Mouse (Mus musculus) cerebellum, postnatal 14 days (tissue): ENCODE data around the gene Phospho1.

Source experiments
- DNase-seq, 2 experiments: peaks; one replicate each; pipeline ENCODE4 v3.0.0; 2021; ENCODE audit warnings: mixed read lengths in 2 of 2

Gene Phospho1

DNA sequence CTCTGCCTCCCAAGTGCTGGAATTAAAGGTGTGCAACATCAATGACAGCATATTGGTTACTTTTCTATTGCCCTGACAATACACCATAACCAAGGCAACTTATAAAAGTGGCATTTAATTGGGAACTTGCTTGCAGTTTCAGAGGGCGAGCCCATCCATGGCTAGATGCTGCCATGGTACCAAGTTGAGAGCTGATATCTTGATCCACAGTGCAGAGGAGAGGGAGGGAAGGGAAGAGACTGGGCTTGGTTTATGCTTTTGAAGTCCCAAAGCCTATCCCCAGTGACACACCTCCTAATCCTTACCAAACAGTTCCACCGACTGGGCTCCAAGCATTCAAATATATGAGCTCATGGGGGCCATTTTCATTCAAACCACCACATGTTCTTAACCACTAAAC is 10.2 kb upstream of the Phospho1 start:
- no peak for DNase-seq

GRCm38 (mm10) chr11:95814857-95815256 is 9.4 kb upstream of the Phospho1 start:
- no peak for DNase-seq

DNA sequence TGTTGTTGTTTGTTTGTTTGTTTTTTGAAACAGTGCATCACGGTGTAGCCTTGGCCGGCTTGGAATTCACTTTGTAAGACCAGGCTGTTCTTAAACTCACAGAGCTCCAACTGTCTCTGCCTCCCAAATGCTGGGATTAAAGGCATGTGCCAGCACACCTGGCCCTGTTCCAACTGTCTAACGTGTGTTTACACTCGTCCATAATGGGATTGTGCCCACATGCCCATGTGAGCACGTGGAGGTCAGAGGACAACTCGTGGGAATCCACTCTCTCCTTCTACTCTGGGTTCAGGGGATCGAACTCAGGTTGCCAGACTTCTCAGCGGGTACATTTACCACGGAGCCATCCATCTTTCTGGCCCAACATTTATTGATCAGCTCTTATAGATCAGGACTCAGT is 8.9 kb upstream of the Phospho1 start:
- DNase-seq: no peak

DNA sequence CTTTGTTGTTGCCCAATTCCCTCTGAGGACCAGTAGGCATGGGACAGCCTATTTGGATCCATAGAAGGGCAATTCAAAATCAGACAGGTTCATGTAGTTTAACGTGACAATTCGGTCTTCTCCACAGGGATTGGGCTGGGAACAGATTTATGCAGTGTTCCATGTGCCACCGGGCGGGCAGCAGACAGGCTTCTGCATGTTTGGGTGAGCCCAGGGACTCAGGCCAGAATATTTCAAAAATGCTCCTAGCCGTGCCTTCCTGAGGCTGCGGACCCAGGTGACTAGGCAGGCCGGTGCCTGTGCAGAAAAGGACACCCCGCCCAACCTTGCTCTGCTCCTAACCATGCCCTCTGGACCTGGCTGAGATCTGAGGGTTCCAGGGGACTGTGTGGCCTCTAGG is 5.2 kb upstream of the Phospho1 start:
- no peak for DNase-seq

DNA sequence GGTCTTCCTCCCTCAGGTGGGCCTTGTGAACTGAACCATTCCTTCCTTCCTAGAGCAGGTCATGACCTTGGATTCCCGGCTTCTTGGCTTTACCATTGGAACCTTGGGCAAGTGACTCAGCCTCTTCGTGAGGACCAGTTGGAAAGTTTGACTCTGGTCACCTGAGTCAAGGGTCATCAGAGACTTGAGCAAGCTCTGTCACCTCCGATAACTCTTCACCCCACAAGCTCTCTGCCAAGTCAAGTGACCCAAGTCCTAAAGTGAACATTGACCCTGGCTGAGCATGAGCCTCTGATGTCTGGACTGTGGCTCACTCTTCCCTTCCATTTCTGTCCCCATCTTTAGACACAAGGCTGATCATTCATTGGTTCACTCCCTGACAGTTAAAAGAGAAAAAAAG is 2.8 kb upstream of the Phospho1 start:
- no peak for DNase-seq

- no peak for DNase-seq
These were observed 1.9 kb upstream of the Phospho1 start for GRCm38 (mm10) chr11:95822437-95822836.

DNA sequence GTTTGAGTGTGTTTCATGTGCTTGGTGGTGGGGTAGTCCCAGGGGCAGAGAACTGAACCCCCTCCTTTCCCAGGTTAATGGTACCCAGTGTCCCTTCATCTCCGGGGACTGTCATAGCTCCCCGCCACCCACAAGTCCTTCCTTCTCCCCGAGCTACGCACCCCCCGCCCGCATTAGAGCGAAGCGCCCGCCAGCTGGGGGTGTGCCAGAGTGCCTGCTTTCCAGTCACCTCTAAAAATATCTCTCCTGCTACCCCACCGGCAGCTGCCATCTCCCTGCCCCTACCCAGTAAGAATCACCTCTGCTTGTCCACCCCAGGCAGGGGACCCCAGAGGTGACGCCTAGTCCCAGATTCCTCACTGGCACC is 561 bp downstream of the Phospho1 start:
- DNase-seq: peak; percentile 79 to 88

- DNase-seq: no peak
These were observed 1.3 kb downstream of the Phospho1 start for GRCm38 (mm10) chr11:95825625-95826024.

- no peak for DNase-seq
These were observed 2.2 kb downstream of the Phospho1 start for GRCm38 (mm10) chr11:95826317-95827167.

GRCm38 (mm10) chr11:95827168-95827447 is 2.8 kb downstream of the Phospho1 start:
- DNase-seq: no peak

DNA sequence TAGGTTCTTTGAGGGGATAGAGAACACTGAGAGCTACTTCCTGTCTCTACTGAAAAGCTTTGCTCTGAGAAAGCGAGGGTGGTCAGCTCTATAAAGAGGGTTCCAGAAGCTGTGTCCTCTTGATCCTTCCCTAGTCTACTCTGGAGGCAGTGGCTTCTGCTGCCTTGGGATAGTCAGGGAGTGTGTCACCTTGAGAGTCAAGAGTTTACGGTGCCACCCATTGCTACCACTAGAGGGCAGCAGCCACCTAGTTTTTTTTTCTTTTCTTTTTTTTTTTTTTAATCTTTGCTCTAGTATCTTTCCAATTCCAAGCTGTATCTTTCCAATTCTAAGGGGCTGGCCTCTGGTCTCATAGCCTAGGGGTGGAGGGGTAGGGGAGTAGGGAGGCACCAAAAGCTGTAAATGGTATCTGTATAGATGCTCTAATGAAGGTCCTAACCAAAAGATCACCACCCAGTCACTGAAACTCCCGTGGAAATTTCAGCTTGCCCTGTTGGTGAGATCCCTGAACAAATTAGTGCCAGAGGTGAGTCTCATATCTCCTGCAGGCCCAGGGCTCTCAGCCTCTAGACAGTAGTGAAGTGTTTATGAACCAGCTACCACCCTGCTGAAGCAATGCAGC is 3.3 kb downstream of the Phospho1 start:
- DNase-seq: peak; percentile 85 to 89

DNA sequence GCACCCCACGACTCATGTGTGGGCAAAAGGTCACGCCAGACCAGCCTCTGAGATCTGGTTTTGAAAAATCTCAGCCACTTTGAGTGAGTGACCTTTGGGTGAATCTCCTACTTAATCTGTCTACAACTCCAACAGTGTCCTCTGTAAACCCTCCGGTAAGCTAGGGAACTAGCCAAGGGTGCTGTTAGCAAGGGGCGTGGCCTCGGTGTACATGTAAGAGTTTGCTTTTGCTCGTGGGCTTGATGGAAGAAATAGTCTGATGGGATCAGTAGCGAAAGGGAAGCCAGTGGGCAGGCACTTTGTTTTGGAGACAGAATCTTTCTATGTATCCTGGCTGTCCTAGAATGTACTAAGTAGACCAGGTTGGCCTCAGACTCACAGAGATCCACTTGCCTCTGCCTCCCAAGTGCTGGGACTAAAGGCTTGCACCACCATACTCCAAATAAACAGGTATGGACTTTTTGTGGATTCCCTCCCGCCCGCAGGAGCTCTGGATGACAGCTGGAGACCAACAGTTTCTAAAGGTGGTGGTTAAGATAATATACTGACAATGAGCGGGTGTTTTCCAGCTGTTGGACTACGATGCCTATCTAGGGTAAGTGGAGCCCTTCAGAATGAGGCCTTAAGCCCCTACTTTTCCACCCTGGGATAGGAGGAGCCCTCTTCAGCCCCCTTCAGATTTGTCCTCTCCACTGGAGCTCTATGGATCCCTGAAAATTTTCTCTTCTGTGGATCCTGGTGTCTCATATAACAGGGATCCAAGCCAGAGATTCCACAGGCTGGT is 4.1 kb downstream of the Phospho1 start:
- DNase-seq: no peak

DNA sequence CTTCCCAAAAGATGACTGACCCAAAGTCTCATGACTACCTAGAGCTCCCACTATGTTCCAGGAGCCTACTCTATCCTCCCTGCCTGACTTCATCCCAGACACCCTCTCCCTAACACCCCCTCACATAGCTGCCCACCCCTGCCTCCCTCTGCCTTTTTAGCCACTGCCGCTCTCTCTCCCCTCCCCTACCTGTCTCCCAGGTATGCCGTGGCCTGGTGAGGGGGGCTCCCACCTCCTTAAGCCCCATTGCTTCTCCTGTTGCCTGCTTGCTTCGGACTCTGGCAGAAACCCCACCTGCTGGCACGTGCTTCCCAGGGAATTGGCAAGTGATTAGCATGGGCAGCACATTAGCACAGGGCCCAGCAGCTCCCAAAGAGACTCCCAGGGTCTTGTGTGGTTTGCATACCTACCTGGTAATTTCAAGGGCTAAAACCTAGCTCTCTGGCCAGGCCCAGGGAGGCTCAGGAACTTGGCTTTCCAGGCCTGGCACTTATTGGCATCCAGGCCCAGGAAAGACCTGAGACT is 5.3 kb downstream of the Phospho1 start:
- DNase-seq: peak in 1 of 2 experiments; percentile 19

DNA sequence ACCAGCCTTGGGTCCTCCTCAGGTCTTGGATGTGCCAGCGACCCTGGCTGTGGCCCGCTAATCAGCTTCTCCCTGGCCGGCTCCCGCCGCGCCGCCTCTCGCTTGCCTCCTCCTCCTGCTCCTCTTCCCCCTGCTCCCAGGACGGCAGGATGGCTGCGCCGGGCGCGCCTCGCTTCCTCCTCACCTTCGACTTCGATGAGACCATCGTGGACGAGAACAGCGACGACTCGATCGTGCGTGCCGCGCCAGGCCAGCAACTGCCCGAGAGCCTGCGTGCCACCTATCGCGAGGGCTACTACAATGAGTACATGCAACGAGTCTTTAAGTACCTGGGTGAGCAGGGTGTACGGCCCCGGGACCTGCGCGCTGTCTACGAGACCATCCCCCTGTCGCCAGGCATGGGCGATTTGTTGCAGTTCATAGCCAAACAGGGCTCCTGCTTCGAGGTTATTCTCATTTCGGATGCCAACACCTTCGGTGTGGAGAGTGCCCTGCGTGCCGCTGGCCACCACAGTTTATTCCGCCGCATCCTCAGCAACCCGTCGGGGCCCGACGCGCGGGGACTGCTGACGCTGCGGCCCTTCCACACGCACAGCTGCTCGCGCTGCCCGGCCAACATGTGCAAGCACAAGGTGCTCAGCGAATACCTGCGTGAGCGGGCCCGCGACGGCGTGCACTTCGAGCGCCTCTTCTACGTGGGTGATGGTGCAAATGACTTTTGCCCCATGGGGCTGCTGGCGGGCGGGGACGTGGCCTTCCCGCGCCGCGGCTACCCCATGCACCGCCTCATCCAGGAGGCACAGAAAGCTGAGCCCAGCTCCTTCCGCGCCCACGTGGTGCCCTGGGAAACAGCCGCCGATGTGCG is 6.3 kb downstream of the Phospho1 start:
- peak in 1 of 2 experiments; percentile 22 for DNase-seq

DNA sequence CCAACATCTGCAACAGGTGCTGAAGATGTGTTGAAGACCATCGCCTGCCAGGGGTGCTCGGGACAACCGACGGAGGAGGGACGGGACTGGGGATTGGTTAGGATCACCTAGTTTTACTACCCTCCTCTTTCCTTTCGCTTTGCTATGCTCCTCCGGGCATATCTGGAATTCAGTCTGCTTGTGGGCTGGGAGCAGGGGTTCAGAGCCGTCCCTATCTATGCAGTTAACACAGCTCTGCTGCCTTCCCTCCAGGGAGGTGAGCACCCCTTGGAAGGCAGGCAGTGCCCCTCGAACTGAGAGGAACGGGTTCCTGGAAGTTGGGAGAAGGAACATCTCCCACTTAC is 6.9 kb downstream of the Phospho1 start:
- DNase-seq: peak in 1 of 2 experiments; percentile 6

GRCm38 (mm10) chr11:95831641-95832040 is 7.3 kb downstream of the Phospho1 start:
- peak in 1 of 2 experiments; percentile 53 for DNase-seq

- peak in 1 of 2 experiments; percentile 35 for DNase-seq
These were observed 8.1 kb downstream of the Phospho1 start for GRCm38 (mm10) chr11:95832129-95833005.

DNA sequence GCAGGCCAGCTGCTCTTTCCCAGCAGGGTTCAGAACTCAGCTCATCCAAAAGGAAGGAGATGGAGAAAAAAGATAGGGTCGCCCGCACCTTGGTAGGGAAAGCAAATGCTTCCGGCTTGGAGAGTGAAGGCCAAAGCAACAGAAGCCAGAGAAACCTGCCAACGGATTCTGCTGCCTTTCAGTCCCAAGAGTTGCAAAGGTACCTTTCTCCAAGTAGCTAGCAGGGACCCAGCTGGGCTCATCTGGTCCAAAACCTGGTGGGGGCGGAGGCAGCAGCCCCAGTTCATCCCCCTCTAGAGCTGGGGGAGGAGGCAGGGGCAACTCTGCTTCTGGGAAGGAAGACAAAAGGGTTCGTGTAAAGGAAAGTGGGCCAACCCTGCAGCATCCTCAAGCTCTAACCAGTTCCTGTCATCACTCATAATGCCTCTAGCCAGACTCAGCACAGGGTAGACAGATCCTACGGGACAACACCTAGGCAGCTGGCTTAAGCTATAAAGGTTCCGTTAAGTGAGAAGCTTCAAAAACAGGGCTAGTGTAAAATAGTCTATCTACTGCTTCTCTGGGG is 8.8 kb downstream of the Phospho1 start:
- no peak for DNase-seq

DNA sequence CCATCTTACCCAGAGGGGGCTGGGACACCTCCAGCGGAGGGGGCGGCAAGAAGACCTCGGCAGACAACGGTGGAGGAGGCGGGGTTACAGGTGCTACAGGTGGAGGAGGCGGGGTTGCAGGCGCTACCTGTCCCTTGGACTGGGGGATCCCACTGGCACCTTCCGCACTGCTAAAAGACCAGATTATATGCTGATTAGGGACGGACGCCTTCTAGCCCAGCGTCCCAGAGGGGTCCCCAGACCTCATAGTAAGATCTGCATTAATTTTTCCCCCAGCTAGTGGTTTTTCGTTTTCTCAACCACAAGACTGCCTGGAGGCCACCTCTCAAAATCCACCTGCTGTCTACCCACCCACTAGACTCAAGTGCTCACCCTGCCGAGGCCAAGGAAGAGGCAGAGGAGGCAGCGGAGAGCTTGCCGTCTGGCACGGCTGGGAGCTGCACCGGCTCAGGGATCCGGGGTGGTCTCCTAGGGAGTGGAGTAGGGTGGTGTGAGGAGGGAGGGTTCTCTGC is 9.4 kb downstream of the Phospho1 start:
- no peak for DNase-seq

GRCm38 (mm10) chr11:95834143-95834667 is 9.9 kb downstream of the Phospho1 start:
- peak in 1 of 2 experiments; percentile 27 for DNase-seq
